Mouse (Mus musculus): Measurements from ENCODE around the gene Gata2. TPM values are rescaled to one million over a fixed set of nuclear protein-coding genes. Genes with fewer than 3 reads are reported as not detected.
"Not testable (repeated sequence)": the region's sequence is repeated elsewhere in the genome, so short reads cannot be mapped to it uniquely, and the experiment has no call there.

The Gata2 gene
- 21.4 and 22.3 TPM in 2 replicates for total RNA-seq (2015)
- total RNA-seq (2017): 11.3 and 13.5 TPM in 2 replicates

- ATAC-seq (ENCODE audit: poor library complexity, severe bottlenecking): peak; percentile 45
These were observed at the start of gene Gata2 for GRCm38 (mm10) chr6:88193433-88194052. Gene Gata2, plus strand, starts transcription at chr6:88193891.

DNA sequence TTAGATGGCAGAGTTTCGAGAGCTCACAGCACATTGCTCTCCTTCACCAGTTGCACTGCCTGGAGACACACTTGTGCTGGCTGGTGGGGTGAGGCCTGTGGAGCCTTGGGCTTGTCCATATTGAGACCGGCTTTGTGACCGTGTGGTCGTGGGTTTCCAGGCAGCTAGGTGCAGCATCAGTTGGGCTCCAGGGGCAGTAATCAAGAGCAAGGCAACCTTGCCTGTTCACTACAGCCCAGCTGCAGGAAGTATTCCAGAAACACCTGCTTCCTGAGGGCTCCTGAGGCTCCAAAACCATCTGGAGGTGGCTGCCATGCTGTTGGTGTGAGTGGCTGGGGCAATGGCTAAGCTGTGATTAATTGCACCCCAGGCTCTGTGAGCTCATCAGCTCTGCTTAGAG lies 47.9 kb upstream of the Gata2 start:
- no peak for ATAC-seq (ENCODE audit: poor library complexity, severe bottlenecking)

GRCm38 (mm10) chr6:88146576-88146975 lies 47.1 kb upstream of the Gata2 start:
- no peak for ATAC-seq (ENCODE audit: poor library complexity, severe bottlenecking)

DNA sequence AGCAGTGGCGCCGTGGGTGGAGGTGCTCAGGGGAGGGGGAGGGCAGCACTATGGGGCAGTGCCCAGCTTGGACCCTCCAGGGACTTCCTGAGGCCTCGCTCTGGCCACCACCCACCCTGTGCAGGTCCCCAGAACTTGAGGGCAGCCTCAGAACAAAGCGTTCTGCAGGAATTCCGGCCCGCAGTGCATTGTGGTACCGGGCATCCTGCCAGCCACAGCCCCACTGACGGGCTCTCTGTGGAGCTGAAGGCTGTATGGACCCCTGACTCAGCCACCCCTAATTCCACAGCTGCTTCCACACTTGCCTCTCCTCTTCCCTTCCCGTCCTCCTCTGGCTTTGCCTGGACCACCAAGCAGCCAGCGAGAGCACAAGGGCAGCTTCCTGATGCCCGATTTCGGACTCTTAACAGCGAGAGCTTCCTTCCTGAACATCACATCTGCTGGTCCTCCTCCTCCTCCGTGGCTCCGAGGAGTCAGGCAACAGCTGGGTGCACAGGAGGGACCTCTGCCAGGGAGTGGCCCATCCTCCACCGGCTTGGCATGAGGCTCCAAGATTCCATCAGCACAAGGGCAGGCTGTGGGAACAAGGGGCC lies 46.2 kb upstream of the Gata2 start:
- ATAC-seq (ENCODE audit: poor library complexity, severe bottlenecking): 0 out of 2 replicates have a peak, but pooled peaks have one; percentile 10

GRCm38 (mm10) chr6:88151335-88151734 lies 42.4 kb upstream of the Gata2 start:
- ATAC-seq (ENCODE audit: poor library complexity, severe bottlenecking): no peak

DNA sequence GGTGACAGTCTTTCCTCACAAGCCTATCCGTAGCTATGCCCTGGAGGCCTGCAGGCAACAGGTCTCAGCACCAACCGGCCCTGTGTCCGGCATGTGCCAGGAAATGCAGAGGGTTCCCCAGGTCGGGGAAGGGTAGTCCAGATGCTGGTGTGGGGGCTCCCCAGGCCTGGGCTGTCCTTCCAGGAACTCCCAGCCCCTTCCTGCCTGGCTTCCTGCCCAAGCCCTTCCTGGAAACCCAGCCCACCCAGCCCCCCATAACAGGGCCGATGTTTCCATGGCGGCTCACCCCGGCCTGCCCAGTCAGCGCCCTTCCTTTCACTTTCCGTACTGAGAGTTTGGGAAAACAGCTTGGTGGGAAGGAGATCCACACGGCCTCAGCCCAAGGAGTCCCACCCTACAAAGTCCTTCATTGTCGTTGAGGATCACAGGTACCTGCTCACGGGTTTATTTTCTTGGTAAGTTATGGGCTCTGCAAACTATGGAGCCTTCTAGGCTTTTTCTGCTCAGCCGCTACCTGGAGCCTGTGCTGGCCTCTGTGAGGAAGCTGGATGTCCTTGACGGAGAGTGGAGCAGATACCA lies 41.5 kb upstream of the Gata2 start:
- ATAC-seq (ENCODE audit: poor library complexity, severe bottlenecking): no peak

DNA sequence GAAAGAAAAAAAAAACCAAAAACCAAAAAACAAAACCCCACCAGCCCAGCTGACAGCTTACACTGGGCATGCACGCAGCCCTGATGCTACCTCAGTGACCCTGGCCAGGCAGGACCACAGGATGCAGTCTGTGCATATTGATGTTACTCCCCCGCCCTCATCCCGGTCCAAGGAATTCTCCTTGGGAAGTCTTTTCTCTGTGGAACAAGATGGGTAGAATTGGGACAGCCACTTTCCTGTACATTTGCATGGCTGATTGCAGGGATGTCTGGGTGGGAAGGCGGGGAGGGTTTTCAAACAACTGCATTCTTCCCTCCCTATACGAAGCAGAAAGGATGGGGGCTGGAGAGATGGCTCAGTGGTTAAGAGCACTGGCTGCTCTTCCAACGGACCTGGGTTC lies 40.7 kb upstream of the Gata2 start:
- no peak for ATAC-seq (ENCODE audit: poor library complexity, severe bottlenecking)

DNA sequence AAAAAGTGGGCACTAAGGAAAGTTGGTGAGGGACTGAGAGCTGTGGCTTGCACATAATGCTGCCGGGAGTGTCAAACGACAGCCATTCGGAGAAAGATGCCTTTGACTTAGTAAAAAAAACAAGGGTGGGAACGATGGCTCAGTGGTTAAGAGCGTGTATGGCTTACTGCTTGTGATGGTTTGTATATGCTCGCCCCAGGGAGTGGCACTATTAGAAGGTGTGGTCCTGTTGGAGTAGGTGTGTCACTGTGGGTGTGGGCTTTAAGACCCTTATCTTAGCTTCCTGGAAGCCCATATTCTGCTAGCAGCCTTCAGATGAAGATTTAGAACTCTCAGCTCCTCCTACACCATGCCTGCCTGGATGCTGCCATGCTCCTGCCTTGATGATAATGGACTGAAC lies 38.1 kb upstream of the Gata2 start:
- ATAC-seq (ENCODE audit: poor library complexity, severe bottlenecking): not testable (repeated sequence)

- ATAC-seq (ENCODE audit: poor library complexity, severe bottlenecking): no peak
These were observed 34.9 kb upstream of the Gata2 start for GRCm38 (mm10) chr6:88158790-88159189.

DNA sequence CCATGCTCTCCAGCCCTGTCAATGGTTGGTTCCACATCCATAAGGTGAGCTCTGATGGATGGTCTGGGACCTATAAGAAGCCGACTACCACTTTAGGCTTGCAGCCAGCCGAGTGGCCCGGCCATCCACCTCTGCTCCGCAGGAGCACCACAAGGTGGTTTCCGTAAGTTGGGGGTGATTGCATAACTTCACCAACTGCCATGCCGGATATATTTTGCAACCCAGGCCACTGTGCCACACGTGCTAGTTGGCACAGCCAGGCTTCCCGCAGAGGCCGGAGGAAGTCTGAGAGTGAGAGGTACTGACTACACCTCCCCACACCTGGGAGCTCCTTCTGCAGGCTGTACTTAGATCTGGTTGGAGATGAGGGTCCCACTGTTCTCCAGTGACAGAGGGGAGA lies 27.6 kb upstream of the Gata2 start:
- peak; percentile 90 for ATAC-seq (ENCODE audit: poor library complexity, severe bottlenecking)

- no peak for ATAC-seq (ENCODE audit: poor library complexity, severe bottlenecking)
These were observed 19.5 kb upstream of the Gata2 start for GRCm38 (mm10) chr6:88174191-88174590.

DNA sequence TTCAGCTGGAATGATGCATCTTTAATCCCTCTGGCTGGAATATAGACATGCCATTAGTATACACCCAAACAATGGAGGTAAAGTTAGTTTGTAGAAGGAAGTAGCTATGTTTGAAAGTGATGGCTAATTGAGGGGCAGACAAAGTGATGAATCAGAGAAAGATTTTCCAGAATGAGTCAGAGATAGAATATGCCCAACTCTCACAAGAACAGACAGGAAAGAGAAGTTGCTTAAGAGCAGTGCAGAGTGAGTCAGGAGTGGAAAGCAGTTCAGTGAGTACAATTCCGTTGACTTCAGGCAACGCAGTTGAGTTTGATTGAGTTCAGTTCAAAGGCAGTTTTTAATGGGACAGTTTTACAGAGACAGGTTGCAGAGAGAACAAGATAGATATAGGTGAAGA lies 19.0 kb upstream of the Gata2 start:
- no peak for ATAC-seq (ENCODE audit: poor library complexity, severe bottlenecking)

DNA sequence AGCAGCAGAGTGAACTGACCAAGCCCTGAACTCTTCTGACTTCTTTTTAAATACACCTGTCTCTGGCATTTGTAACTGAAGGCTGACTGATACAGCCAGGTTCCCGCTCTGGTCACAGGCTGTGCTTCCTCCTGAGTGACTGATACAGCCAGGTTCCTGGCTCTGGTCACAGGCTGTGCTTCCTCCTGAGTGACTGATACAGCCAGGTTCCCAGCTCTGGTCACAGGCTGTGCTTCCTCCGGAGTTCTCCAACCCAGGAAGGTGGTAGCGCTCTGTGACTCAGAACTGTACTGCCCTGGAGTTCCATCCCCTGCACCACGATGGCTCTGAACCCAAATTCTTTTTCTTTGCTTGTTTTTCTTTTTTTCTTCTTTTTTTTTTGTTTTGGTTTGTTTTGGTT lies 9.0 kb upstream of the Gata2 start:
- ATAC-seq (ENCODE audit: poor library complexity, severe bottlenecking): 0 out of 2 replicates have a peak, but pooled peaks have one; percentile 49

DNA sequence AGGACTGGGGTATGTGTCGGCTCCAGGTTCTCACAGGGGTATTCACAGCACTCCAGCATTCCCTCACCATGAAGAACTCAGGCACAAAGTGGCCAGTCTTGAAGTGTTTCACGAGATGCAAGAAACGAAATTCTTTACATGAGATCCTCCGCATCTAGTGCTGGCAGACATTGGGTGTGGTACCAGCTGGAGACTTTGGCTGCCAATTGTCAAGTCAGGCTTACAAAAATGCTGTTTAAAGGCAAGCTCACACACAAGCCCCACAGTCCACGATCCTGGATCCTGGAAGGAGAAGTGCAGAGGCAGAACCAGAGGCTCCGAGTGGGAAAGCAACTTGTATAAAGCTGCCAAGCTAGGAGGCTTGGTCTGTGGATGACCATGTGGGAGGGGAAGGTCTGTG lies 5.5 kb upstream of the Gata2 start:
- no peak for ATAC-seq (ENCODE audit: poor library complexity, severe bottlenecking)

GRCm38 (mm10) chr6:88189312-88190042 lies 4.2 kb upstream of the Gata2 start:
- ATAC-seq (ENCODE audit: poor library complexity, severe bottlenecking): peak; percentile 62

GRCm38 (mm10) chr6:88190043-88190309 lies 3.7 kb upstream of the Gata2 start:
- ATAC-seq (ENCODE audit: poor library complexity, severe bottlenecking): no peak

GRCm38 (mm10) chr6:88190310-88191023 lies 3.2 kb upstream of the Gata2 start:
- ATAC-seq (ENCODE audit: poor library complexity, severe bottlenecking): no peak

GRCm38 (mm10) chr6:88191024-88191365 lies 2.7 kb upstream of the Gata2 start:
- no peak for ATAC-seq (ENCODE audit: poor library complexity, severe bottlenecking)

GRCm38 (mm10) chr6:88191411-88192070 lies 2.1 kb upstream of the Gata2 start:
- no peak for ATAC-seq (ENCODE audit: poor library complexity, severe bottlenecking)

- ATAC-seq (ENCODE audit: poor library complexity, severe bottlenecking): no peak
These were observed 935 bp upstream of the Gata2 start for GRCm38 (mm10) chr6:88192756-88193155.

Data from megakaryocyte, adult 5-6 weeks (primary cell).